Mouse (Mus musculus): Measurements from ENCODE around the gene Drc3.

DNA sequence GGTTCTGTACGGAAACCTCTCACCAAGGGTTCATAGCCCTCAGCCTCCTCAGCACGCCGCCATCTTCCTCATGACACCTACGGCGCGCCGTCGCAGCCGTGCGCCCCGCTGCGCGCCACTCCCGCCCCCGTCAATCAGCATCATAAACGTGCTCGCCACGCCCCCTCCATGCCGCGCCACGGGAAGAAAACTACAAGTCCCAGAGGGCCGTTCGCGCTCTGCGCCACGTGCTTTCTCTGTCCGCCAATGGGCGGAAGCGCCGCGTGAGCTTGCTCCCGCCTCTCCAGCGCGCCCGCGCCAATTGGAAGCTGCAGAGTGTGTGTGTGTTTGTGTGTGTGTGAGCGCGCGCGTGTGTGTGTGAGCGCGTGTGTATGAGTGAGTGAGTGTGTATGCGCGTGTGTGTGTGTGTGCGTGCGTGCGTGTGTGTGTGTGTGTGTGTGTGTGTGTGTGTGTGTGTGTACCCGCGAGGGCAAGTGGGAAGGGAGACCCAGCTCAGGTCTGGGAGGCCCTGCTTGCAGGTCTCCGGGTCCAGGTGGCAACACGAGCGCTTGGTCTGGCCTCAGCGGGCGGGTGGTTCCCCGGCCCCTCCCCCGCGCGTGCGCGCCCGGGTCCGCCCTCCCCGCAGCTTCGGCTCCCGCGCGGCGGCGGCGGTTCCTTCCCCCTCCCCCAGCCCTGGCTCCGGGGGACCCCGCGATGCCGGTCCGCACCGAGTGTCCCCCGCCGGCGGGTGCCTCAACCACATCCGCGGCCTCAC lies 64.0 kb downstream of the Drc3 start, which contains the start of gene Gid4:
- TF ChIP-seq POLR2A (IDR thresholded peaks at IDR 0.05; ENCODE audit: control insufficient read depth, low read depth, low read length) = peak; percentile 96
- TF ChIP-seq CTCF (IDR thresholded peaks at IDR 0.05; ENCODE audit: control insufficient read depth, insufficient read depth, insufficient replicate concordance, low read depth, low read length) = no peak

Measured in testis, adult 2 months (tissue).